Mouse (Mus musculus) gastrocnemius, postnatal 4 days (tissue): ENCODE results near the gene Vezf1. TPM values are rescaled to one million over a fixed set of nuclear protein-coding genes. Genes with fewer than 3 reads are reported as not detected.

Source experiments
- DNase-seq, 2 experiments: peaks; one replicate each; pipeline ENCODE4 v3.0.0; 2021 to 2022; ENCODE audit warnings: low spot score in 2 of 2, mixed read lengths in 2 of 2
- total RNA-seq, 2 experiments: library from RNA; stranded (reverse); gene quantifications; 2 replicates each; pipeline ENCODE4 v1.2.3; 2021

Vezf1 gene
- total RNA-seq, 2 experiments from 2014 or later = 39.5 to 44.8 TPM

- DNase-seq = no peak
Measured at GRCm38 (mm10) chr11:88123021-88123420, 54.9 kb downstream of the Vezf1 start.

GRCm38 (mm10) chr11:88123731-88124130 lies 55.7 kb downstream of the Vezf1 start:
- no peak for DNase-seq

GRCm38 (mm10) chr11:88125483-88125882 lies 57.4 kb downstream of the Vezf1 start:
- DNase-seq = no peak

DNA sequence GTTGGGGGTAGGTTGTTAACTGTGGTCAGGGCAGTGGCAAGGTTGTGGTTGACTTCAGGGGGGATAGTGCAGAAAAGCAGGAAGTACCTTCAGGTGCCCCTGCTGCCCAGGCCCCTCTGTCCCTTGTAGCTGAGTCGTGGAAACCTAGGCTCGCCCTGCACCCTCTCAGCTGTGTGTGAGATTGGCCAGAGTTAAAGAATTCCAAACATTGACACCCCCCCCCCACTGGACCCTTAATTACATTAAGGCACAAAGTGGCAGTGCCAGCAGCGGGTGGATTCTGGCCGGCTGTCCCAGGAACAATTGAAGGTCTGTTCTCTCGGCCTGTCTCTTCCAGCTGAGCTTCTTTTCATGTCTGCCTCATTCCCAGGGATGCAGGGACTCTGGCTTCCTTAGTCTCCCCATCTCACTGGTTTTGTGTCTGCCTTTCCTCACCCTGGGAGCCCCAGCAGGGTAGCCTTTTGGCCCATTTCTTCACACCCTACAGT lies 58.3 kb downstream of the Vezf1 start:
- DNase-seq = no peak

GRCm38 (mm10) chr11:88128461-88128860 lies 60.4 kb downstream of the Vezf1 start:
- DNase-seq = no peak

- no peak for DNase-seq
Measured at GRCm38 (mm10) chr11:88129281-88129680, 61.2 kb downstream of the Vezf1 start.

- DNase-seq = no peak
Measured at GRCm38 (mm10) chr11:88129935-88130334, 61.9 kb downstream of the Vezf1 start.

DNA sequence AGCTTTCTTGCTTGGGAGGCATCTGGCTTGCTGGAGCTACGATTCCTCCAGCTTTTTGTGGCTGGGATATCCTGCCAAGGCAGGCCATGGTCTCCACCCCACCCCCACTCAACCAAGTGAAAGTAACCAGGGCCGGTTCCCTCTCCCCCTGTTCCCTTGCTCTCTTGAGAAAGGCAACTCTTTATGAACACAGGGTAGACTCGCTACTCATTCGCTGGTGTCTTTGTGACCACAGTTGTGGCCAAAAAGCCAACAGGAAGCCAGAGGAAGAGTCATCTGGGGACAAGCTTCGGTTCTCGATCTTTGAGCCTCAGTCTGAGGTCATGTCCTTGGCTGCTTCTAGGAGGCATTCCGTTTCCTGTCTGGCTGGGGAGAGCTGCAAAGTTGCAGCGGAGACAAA lies 63.8 kb downstream of the Vezf1 start:
- DNase-seq = peak in 1 of 2 experiments; percentile 72

Other genes starting within 250 kb of the Vezf1 start
- not detected for gene Lpo, start 240.0 kb upstream of the Vezf1 start, total RNA-seq
- gene Mks1, start 215.1 kb upstream of the Vezf1 start, total RNA-seq = 1 to 10 TPM; 5.3 to 6.6 TPM
- not detected for gene Epx, start 192.7 kb upstream of the Vezf1 start, total RNA-seq
- not detected for gene Olfr462, start 176.0 kb upstream of the Vezf1 start, total RNA-seq
- not detected for gene Olfr463, start 170.9 kb upstream of the Vezf1 start, total RNA-seq
- gene Olfr464, start 147.3 kb upstream of the Vezf1 start, total RNA-seq = not detected
- gene Dynll2, start 80.7 kb upstream of the Vezf1 start, total RNA-seq = 100 to 1,000 TPM; 113 to 114 TPM
- gene Srsf1, start 20.9 kb upstream of the Vezf1 start, total RNA-seq = 100 to 1,000 TPM; 171 to 215 TPM
- 10 to 100 TPM; 47.4 to 53.8 TPM for gene Cuedc1, start 29.8 kb downstream of the Vezf1 start, total RNA-seq
- 100 to 1,000 TPM in 1 of 2 experiments, 10 to 100 TPM in 1; 97.6 to 102 TPM for gene Mrps23, start 136.1 kb downstream of the Vezf1 start, total RNA-seq
- gene Ccdc182, start 225.8 kb downstream of the Vezf1 start, total RNA-seq = not detected